Mouse (Mus musculus) liver, postnatal 0 days (tissue): ENCODE measurements around the gene Nudt3. TPM values are rescaled to one million over a fixed set of nuclear protein-coding genes. Genes with fewer than 3 reads are reported as not detected.

Experiments
- ATAC-seq: fragments of 200-750 bp; cut with Nextera tagmentation; 2 replicates; pipeline ENCODE4 v1.8.0; 2017; ENCODE audit warnings: mild to moderate bottlenecking, moderate library complexity
- DNase-seq: peaks from one replicate; pipeline ENCODE4 v3.0.0-alpha.2; 2016
- H3K27ac ChIP-seq: fragments of 300-500 bp; sonication (generic); 2 replicates; pipeline ENCODE4 v1.5.1; 2014; ENCODE audit warnings: antibody characterized with exemption, moderate library complexity, mild to moderate bottlenecking, low read depth
- H3K27me3 ChIP-seq: fragments of 300-500 bp; sonication (generic); 2 replicates; pipeline ENCODE4 v1.6.1; 2014; ENCODE audit warnings: low read length, control low read depth, mixed read lengths; ENCODE audit not compliant: insufficient read depth
- H3K36me3 ChIP-seq: fragments of 300-500 bp; sonication (generic); replicated peaks from 2 replicates; pipeline ENCODE4 v1.6.1; 2014; ENCODE audit warnings: mild to moderate bottlenecking, control low read depth, low read length, moderate library complexity, mixed read lengths; ENCODE audit not compliant: insufficient read depth
- H3K4me1 ChIP-seq: fragments of 300-500 bp; sonication (generic); 2 replicates; pipeline ENCODE4 v1.6.1; 2014; ENCODE audit warnings: antibody characterized with exemption, mild to moderate bottlenecking, control low read depth; ENCODE audit not compliant: insufficient read depth
- H3K4me2 ChIP-seq: fragments of 300-500 bp; sonication (generic); 2 replicates; pipeline ENCODE4 v1.6.1; 2014; ENCODE audit warnings: low read depth, mild to moderate bottlenecking, low read length, moderate library complexity, mixed read lengths
- H3K4me3 ChIP-seq: fragments of 300-500 bp; sonication (generic); 2 replicates; pipeline ENCODE4 v1.5.1; 2014; ENCODE audit warnings: low read depth, low read length
- H3K9ac ChIP-seq: fragments of 300-500 bp; sonication (generic); replicated peaks from 2 replicates; pipeline ENCODE4 v1.6.1; 2014; ENCODE audit warnings: mild to moderate bottlenecking, moderate library complexity
- H3K9me3 ChIP-seq: fragments of 300-500 bp; sonication (generic); 2 replicates; pipeline ENCODE4 v1.6.1; 2016; ENCODE audit warnings: mild to moderate bottlenecking, control low read depth, low read length, mixed read lengths
- CTCF ChIP-seq: sonication (generic); IDR thresholded peaks from 2 replicates; pipeline ENCODE4 v1.5.1; 2016; ENCODE audit warnings: antibody characterized with exemption, low read depth
- EP300 ChIP-seq: IDR thresholded peaks from 2 replicates; pipeline ENCODE4 v1.6.1; 2016; ENCODE audit warnings: antibody characterized with exemption, low read depth, mild to moderate bottlenecking
- WGBS: fragments of 180-500 bp; shearing (Covaris S2); extraction: QIAGEN DNeasy Blood & Tissue Kit; methylation state at CpG from one replicate; pipeline ENCODE4 v1.1.7; 2014; ENCODE audit not compliant: insufficient replicate concordance; 5-methylcytosine and 5-hydroxymethylcytosine counted together
- polyA plus RNA-seq: library from polyadenylated mRNA; unstranded; fragments of >200 nt; fragmentation: Nextera tagmentation; extraction: Ambion mirVana; gene quantifications from 2 replicates; pipeline ENCODE4 v1.2.1, GENCODE M21; 2015

Gene Nudt3
- polyA plus RNA-seq, 1 experiment from 2014 or later: 17.9 TPM

GRCm38 (mm10) chr17:27541261-27541660, 82.0 kb downstream of the Nudt3 start:
- no peak for ATAC-seq
- Histone ChIP-seq H3K27ac (no peak overlapping the region), H3K27me3 (peaks cover 5% of the 10 kb centered on the region; the same call in 1 of the 2 replicates), H3K4me2 (no peak overlapping the region), H3K4me1 (peaks cover 4% of the 10 kb centered on the region; the same call in 1 of the 2 replicates), H3K9ac (no peak overlapping the region), H3K9me3 (no peaks in the 10 kb centered on the region), H3K36me3 (no peaks in the 10 kb centered on the region), H3K4me3 (no peak overlapping the region)
- no peak for DNase-seq
- 73% methylated on average over 2 of the region's 2 CpGs for WGBS
- TF ChIP-seq EP300 (no peak), CTCF (no peak)

GRCm38 (mm10) chr17:27534718-27535117, 88.6 kb downstream of the Nudt3 start:
- Histone ChIP-seq H3K36me3 (no peaks in the 10 kb centered on the region), H3K27me3 (no peaks in the 10 kb centered on the region), H3K9ac (no peak overlapping the region), H3K27ac (no peak overlapping the region), H3K4me3 (no peak overlapping the region), H3K4me1 (peaks cover 6% of the 10 kb centered on the region; the same call in 1 of the 2 replicates), H3K9me3 (no peaks in the 10 kb centered on the region), H3K4me2 (no peak overlapping the region)
- WGBS: 4% methylated on average over 10 of the region's 10 CpGs
- DNase-seq (peak; percentile 92), ATAC-seq (peak; percentile 63)
- no peak for TF ChIP-seq EP300
- peak; percentile 100 for TF ChIP-seq CTCF

- H3K27me3 ChIP-seq: no peaks in the 10 kb centered on the region
- H3K4me3 ChIP-seq: no peak overlapping the region
- TF ChIP-seq EP300 (no peak), CTCF (peak; percentile 48)
- H3K27ac ChIP-seq: no peak overlapping the region
- H3K36me3 ChIP-seq: no peaks in the 10 kb centered on the region
- DNase-seq: no peak
- no peak overlapping the region for H3K4me2 ChIP-seq
- H3K9me3 ChIP-seq: no peaks in the 10 kb centered on the region
- WGBS: 77% methylated on average over 2 of the region's 3 CpGs
- H3K9ac ChIP-seq: no peak overlapping the region
- no peak for ATAC-seq
- H3K4me1 ChIP-seq: peaks cover 6% of the 10 kb centered on the region; the same call in 1 of the 2 replicates
Measured at GRCm38 (mm10) chr17:27533354-27533753, 89.9 kb downstream of the Nudt3 start.

- H3K9me3 ChIP-seq: no peaks in the 10 kb centered on the region
- no peak for TF ChIP-seq EP300
- TF ChIP-seq CTCF: no peak
- H3K4me3 ChIP-seq: no peak overlapping the region
- no peaks in the 10 kb centered on the region for H3K27me3 ChIP-seq
- no peaks in the 10 kb centered on the region for H3K36me3 ChIP-seq
- peaks cover 6% of the 10 kb centered on the region; the same call in 1 of the 2 replicates for H3K4me1 ChIP-seq
- ATAC-seq: no peak
- DNase-seq: no peak
- no peak overlapping the region for H3K4me2 ChIP-seq
- H3K9ac ChIP-seq: no peak overlapping the region
- 69% methylated on average over 8 of the region's 8 CpGs for WGBS
- H3K27ac ChIP-seq: 0 out of 2 replicates have a peak overlapping the region, but pooled peaks have one; percentile 16
Measured at GRCm38 (mm10) chr17:27532095-27532494, 91.2 kb downstream of the Nudt3 start.

Other genes starting within 250 kb of the Nudt3 start
- gene Grm4, start 102.1 kb downstream of the Nudt3 start, polyA plus RNA-seq: not detected in 2 replicates
- gene Hmga1, start 67.0 kb downstream of the Nudt3 start, polyA plus RNA-seq: 64.0 and 64.9 TPM in 2 replicates
- gene AI413582, start 57.7 kb downstream of the Nudt3 start, polyA plus RNA-seq: 15.0 and 16.7 TPM in 2 replicates
- gene RPS10-NUDT3, start 11.7 kb upstream of the Nudt3 start, polyA plus RNA-seq: not detected in 2 replicates
- 523 and 535 TPM in 2 replicates for gene Rps10, start 13.2 kb upstream of the Nudt3 start, polyA plus RNA-seq
- gene Pacsin1, start 32.0 kb upstream of the Nudt3 start, polyA plus RNA-seq: 0.27 and 0.29 TPM in 2 replicates
- 0.08 TPM in 1 of 2 replicates, not detected in the other for gene Spdef, start 105.5 kb upstream of the Nudt3 start, polyA plus RNA-seq
- gene D17Wsu92e, start 197.2 kb upstream of the Nudt3 start, polyA plus RNA-seq: 23.8 and 24.7 TPM in 2 replicates
- 96.2 and 99.0 TPM in 2 replicates for gene Snrpc, start 214.7 kb upstream of the Nudt3 start, polyA plus RNA-seq
- 1.6 and 2.2 TPM in 2 replicates for gene Uhrf1bp1, start 232.9 kb upstream of the Nudt3 start, polyA plus RNA-seq